Mouse (Mus musculus): ENCODE data around the gene Zfp36l1. TPM values are rescaled to one million over a fixed set of nuclear protein-coding genes. Genes with fewer than 3 reads are reported as not detected.
A peak's percentile ranks its signal among the peaks of the same experiment; 100 is the strongest.

The Zfp36l1 gene
- 88.4 and 96.4 TPM in 2 replicates for polyA plus RNA-seq (2016; fragmentation: Nextera tagmentation; extraction: Ambion mirVana)

DNA sequence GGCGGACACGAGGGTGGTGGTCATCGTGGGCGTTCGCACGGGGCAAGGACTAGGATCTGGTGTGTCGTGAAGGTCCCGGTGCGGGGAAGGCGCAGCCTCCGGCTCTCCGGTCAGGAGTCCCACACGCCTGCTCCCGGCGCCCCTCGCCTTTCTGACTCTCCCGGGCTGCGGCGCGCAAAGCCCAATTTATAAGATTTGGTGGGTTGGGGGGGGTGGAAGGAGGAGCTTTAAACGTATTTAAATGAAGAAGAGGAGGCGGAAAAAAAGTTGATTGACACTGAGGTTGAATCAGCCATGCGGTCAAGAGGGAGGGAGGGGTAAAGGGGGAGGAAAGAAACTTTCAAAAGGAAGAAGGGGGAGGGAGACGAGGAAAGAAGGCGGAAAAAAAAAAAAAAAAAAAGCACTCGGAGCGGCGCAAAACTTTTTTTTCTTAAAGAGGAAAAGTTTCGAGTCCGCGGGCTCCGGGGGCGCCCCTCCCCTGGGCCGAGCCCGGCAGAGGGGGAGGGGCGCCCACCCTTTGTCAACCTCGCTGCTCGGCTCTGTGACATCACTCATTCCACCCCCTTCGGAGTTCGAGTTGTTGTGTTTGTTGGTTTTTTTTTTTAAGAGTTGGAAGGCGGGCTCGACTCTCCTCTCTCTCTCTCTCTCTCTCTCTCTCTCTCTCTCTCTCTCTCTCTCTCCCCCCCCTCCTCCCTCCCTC, at the start of gene Zfp36l1:
Gene Zfp36l1 (minus strand): TSS at position 162 of the 700 bp plus-strand sequence.
- WGBS, result under 1% methylated on average over 41 of the region's 42 CpGs
- peak within 1 kb of the TSS; percentile 99 for H3K27ac ChIP-seq
- peak; percentile 96 for DNase-seq (ENCODE audit: low spot score)
- no peaks in the 10 kb centered on the region for H3K27me3 ChIP-seq (ENCODE audit: low read depth, poor library complexity, severe bottlenecking)
- peaks cover 25% of the 10 kb centered on the region for H3K36me3 ChIP-seq
- H3K9me3 ChIP-seq (replicated peaks), result no peaks in the 10 kb centered on the region
- peaks cover 49% of the 10 kb centered on the region for H3K4me1 ChIP-seq
- peak within 1 kb of the TSS; percentile 84 for H3K4me3 ChIP-seq

DNA sequence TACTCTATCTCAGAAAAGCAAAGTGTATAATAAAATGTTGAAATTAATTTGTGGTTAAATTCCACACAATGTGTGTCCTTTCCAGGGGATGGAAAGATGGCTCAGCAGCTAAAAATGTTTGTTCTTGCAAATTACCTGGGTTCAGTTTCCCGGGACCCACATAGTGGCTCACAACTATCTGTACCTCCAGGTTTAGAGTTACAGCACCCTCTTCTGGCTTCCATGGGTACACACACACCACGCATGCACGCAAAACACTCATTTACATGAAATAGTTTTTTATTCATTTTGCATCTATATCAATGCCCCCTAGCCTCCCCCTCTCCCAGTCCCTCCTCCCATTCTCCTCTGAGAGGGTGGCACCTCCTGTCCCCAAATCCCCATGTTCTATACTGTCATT, 49.6 kb upstream of the Zfp36l1 start:
- no peak for DNase-seq (ENCODE audit: low spot score)
- 76% methylated on average over 3 of the region's 3 CpGs for WGBS
- 0 out of 2 replicates have a peak, but pooled peaks cover 3% of the 10 kb centered on the region for H3K4me1 ChIP-seq
- peaks cover 26% of the 10 kb centered on the region for H3K36me3 ChIP-seq
- no peaks in the 10 kb centered on the region for H3K27me3 ChIP-seq (ENCODE audit: low read depth, poor library complexity, severe bottlenecking)
- H3K27ac ChIP-seq, result no peak overlapping the region
- no peak overlapping the region for H3K4me3 ChIP-seq
- H3K9me3 ChIP-seq (replicated peaks), result no peaks in the 10 kb centered on the region

- Histone ChIP-seq H3K36me3 (no peaks in the 10 kb centered on the region), H3K27me3 (ENCODE audit: low read depth, poor library complexity, severe bottlenecking) (no peaks in the 10 kb centered on the region), H3K4me3 (no peak overlapping the region), H3K4me1 (0 out of 2 replicates have a peak, but pooled peaks cover 3% of the 10 kb centered on the region), H3K27ac (no peak overlapping the region), H3K9me3 (replicated peaks) (no peaks in the 10 kb centered on the region)
- 17% methylated on average over 5 of the region's 5 CpGs for WGBS
- DNase-seq (ENCODE audit: low spot score), result no peak
Observed at GRCm38 (mm10) chr12:80157675-80158074, 44.9 kb upstream of the Zfp36l1 start.

DNA sequence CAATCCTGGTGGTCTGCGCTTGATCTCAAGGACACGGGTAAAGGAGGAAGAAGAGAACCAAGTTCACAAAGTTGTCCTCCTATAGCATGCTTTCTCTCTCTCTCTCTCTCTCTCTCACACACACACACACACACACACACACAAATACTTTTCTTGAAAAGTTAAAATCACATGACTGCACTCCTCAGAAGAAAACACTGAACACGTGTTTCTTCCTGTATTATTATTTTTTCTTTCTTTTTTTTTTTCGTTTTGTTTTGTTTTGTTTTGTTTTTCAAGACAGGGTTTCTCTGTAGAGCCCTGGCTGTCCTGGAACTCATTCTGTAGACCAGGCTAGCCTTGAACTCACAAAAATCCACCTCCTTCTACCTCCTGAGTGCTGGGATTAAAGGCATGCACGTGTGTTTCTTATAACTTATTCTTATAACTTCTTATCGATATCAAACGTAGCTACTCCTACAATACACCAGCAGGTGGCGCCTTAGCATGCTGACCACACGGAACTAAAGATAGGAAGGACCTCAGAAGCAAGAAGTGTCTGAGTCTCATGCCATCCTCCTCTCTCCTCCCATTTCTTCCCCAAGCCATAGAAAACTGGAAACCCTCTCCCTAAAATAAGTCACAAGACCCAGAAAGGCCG, 41.0 kb upstream of the Zfp36l1 start:
- WGBS, result 50% methylated on average over 10 of the region's 10 CpGs
- peak; percentile 66 for DNase-seq (ENCODE audit: low spot score)

DNA sequence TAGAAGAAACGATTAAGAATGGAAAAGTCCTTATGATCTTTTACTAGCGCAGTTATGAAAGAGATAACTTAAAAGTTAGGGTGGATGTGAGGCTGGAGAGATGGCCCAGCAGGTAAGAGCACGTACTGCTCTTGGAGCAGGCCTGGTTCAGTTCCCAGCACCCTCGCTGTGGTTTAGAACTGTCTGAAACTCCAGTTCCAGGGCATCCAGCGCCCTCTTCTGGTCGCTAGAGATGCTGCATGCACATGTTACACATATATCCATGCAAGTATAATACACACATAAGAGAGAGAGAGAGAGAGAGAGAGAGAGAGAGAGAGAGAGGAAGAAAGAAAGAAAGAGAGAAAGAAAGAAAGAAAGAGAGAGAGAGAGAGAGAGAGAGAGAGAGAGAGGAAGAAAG, 40.3 kb upstream of the Zfp36l1 start:
- no peaks in the 10 kb centered on the region for H3K9me3 ChIP-seq (replicated peaks)
- no peak for DNase-seq (ENCODE audit: low spot score)
- 79% methylated on average over 6 of the region's 6 CpGs for WGBS
- H3K27me3 ChIP-seq (ENCODE audit: low read depth, poor library complexity, severe bottlenecking), result no peaks in the 10 kb centered on the region
- no peak overlapping the region for H3K27ac ChIP-seq
- H3K4me1 ChIP-seq, result peaks cover 5% of the 10 kb centered on the region; the same call in 1 of the 2 replicates
- H3K4me3 ChIP-seq, result no peak overlapping the region
- no peaks in the 10 kb centered on the region for H3K36me3 ChIP-seq

More for the DNA sequence above, 41.0 kb upstream of the Zfp36l1 start:
- no peaks in the 10 kb centered on the region for H3K27me3 ChIP-seq (ENCODE audit: low read depth, poor library complexity, severe bottlenecking)
- no peaks in the 10 kb centered on the region for H3K36me3 ChIP-seq
- H3K4me3 ChIP-seq, result no peak overlapping the region
- no peak overlapping the region for H3K27ac ChIP-seq
- H3K4me1 ChIP-seq, result peaks cover 8% of the 10 kb centered on the region; the same call in 1 of the 2 replicates
- H3K9me3 ChIP-seq (replicated peaks), result no peaks in the 10 kb centered on the region

- no peak overlapping the region for H3K27ac ChIP-seq
- H3K9me3 ChIP-seq (replicated peaks), result no peaks in the 10 kb centered on the region
- DNase-seq (ENCODE audit: low spot score), result no peak
- H3K4me1 ChIP-seq, result peaks cover 13% of the 10 kb centered on the region
- 89% methylated on average over 6 of the region's 6 CpGs for WGBS
- no peaks in the 10 kb centered on the region for H3K27me3 ChIP-seq (ENCODE audit: low read depth, poor library complexity, severe bottlenecking)
- H3K36me3 ChIP-seq, result no peaks in the 10 kb centered on the region
- H3K4me3 ChIP-seq, result no peak overlapping the region
Observed at GRCm38 (mm10) chr12:80151821-80152220, 39.0 kb upstream of the Zfp36l1 start.

DNA sequence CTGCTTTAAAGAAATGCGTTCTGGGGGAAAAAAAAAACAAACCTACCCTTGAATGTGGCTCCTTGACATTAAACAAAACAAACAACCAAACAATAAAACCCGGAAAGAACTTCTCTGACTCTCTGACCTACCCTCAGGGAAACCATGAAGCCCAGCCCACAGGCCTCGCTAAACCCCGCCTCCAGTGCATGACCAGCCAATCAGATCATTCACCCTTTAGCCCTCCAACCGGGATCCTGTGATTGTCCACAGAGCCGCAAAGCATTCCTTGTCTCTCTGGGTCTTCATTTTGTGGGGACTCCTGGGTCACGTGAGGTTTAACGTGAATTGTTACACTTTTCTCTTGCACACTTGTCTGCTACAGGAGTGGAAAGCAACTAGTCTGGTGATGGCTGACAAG, 37.8 kb upstream of the Zfp36l1 start:
- Histone ChIP-seq H3K4me1 (peaks cover 23% of the 10 kb centered on the region), H3K27me3 (ENCODE audit: low read depth, poor library complexity, severe bottlenecking) (no peaks in the 10 kb centered on the region), H3K4me3 (peak overlapping the region; percentile 22; the same call in 1 of the 2 replicates), H3K36me3 (no peaks in the 10 kb centered on the region), H3K9me3 (replicated peaks) (no peaks in the 10 kb centered on the region), H3K27ac (peak overlapping the region; percentile 23; the same call in 1 of the 2 replicates)
- peak; percentile 51 for DNase-seq (ENCODE audit: low spot score)
- WGBS, result 29% methylated on average over 8 of the region's 8 CpGs

DNA sequence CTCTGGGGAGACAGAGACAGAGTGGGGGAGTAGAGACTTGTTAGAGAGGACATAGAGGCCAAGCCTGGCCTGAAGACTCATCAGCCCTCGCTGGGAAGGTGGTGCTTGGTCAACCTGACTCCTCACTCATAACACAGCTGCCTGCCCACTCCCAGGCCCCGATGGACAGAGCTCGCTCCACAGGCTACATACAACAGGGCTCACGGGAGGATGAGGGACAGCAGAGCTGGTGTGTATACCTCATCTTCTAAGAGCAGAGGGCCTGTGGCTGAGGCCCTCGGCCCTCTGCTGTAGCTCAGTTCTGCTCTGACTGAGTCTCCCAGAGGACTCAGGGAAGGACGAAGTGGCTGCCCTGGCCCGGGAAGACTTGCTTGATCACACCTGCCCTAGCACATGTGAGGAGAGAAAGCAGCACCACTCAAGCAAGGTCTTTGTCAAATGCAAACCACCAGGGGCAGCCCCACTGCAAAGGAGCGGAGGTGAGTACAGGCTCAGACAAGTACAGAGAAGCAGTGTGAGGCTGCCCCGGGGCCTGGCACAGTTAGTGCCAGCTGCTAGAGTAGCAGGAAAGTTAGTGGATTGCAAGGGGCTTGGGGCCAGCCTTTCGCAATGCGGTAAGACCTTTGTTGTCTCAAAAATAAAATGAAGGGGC, 34.9 kb upstream of the Zfp36l1 start:
- Histone ChIP-seq H3K27me3 (ENCODE audit: low read depth, poor library complexity, severe bottlenecking) (no peaks in the 10 kb centered on the region), H3K4me1 (peaks cover 23% of the 10 kb centered on the region), H3K27ac (peak overlapping the region; percentile 62; the same call in 1 of the 2 replicates), H3K4me3 (no peak overlapping the region), H3K36me3 (no peaks in the 10 kb centered on the region), H3K9me3 (replicated peaks) (no peaks in the 10 kb centered on the region)
- DNase-seq (ENCODE audit: low spot score), result no peak
- 88% methylated on average over 11 of the region's 11 CpGs for WGBS

GRCm38 (mm10) chr12:80146227-80147223, 33.7 kb upstream of the Zfp36l1 start:
- Histone ChIP-seq H3K4me1 (peaks cover 25% of the 10 kb centered on the region), H3K4me3 (no peak overlapping the region), H3K36me3 (no peaks in the 10 kb centered on the region), H3K27ac (peak overlapping the region; percentile 62), H3K9me3 (replicated peaks) (no peaks in the 10 kb centered on the region), H3K27me3 (ENCODE audit: low read depth, poor library complexity, severe bottlenecking) (no peaks in the 10 kb centered on the region)
- WGBS, result 30% methylated on average over 21 of the region's 21 CpGs
- DNase-seq (ENCODE audit: low spot score), result peak; percentile 92

- Histone ChIP-seq H3K27ac (no peak overlapping the region), H3K4me3 (no peak overlapping the region), H3K36me3 (no peaks in the 10 kb centered on the region), H3K4me1 (peaks cover 26% of the 10 kb centered on the region), H3K27me3 (ENCODE audit: low read depth, poor library complexity, severe bottlenecking) (no peaks in the 10 kb centered on the region), H3K9me3 (replicated peaks) (no peaks in the 10 kb centered on the region)
- no peak for DNase-seq (ENCODE audit: low spot score)
- WGBS, result 85% methylated on average over 8 of the region's 8 CpGs
Observed at GRCm38 (mm10) chr12:80145365-80145764, 32.6 kb upstream of the Zfp36l1 start.

GRCm38 (mm10) chr12:80144846-80145245, 32.0 kb upstream of the Zfp36l1 start:
- WGBS, result 86% methylated on average over 3 of the region's 3 CpGs
- Histone ChIP-seq H3K27me3 (ENCODE audit: low read depth, poor library complexity, severe bottlenecking) (no peaks in the 10 kb centered on the region), H3K4me1 (peaks cover 26% of the 10 kb centered on the region), H3K4me3 (no peak overlapping the region), H3K27ac (no peak overlapping the region), H3K9me3 (replicated peaks) (no peaks in the 10 kb centered on the region), H3K36me3 (no peaks in the 10 kb centered on the region)
- DNase-seq (ENCODE audit: low spot score), result no peak

DNA sequence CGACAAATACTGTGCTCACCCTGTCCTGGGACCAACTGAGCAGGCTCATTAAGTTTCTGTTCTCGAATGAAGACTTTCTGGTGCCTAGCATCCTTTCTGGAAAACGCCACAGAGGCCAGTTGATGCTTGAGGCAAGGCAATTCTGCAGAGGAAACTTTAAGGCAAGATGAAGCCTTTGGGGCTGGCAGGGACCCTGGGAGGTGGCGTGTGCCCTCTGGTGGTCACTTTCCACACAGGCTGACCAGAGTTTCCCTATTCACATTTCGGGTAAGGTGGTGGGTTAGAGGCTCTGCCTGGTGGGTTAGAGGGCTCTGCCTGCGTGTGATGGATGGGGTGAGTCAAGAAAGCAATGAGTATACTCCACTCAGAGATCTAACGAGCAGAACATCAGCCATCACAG, 28.7 kb upstream of the Zfp36l1 start:
- H3K4me3 ChIP-seq, result no peak overlapping the region
- WGBS, result 28% methylated on average over 7 of the region's 7 CpGs
- peak; percentile 87 for DNase-seq (ENCODE audit: low spot score)
- 0 out of 2 replicates have a peak overlapping the region, but pooled peaks have one; percentile 20 for H3K27ac ChIP-seq
- no peaks in the 10 kb centered on the region for H3K9me3 ChIP-seq (replicated peaks)
- H3K4me1 ChIP-seq, result peaks cover 21% of the 10 kb centered on the region
- H3K27me3 ChIP-seq (ENCODE audit: low read depth, poor library complexity, severe bottlenecking), result no peaks in the 10 kb centered on the region
- H3K36me3 ChIP-seq, result no peaks in the 10 kb centered on the region
